Mouse (Mus musculus) cerebellum, adult 18-20 months (tissue): ENCODE data around the gene Olfr275.
"Not testable (repeated sequence)": the region's sequence is repeated elsewhere in the genome, so short reads cannot be mapped to it uniquely, and the experiment has no call there.

Experiments used
- DNase-seq, 2 experiments: peaks; one replicate each; pipeline ENCODE4 v3.0.0; 2021

Gene Olfr275

DNA sequence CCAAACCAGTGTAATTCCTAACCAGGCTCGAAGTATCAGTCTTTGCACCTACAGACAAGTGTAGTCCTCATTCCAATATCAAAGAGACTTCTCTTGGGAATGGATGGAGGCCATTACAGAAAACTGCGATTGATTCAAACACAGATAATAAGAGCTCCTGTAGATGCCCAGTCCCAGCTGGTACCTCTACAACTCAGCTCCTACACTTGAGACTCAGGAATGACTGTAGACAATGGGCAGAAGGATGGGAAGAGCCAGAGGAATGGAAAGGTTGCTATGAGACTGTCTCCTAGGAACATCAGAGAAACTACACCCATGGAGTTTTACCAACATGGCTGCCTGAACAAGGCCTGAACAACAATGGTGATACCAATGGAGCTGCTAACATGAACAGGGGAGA lies at the start of gene Olfr275:
Gene Olfr275, plus strand, starts transcription at position 301 of the 400 bp plus-strand sequence.
- DNase-seq: no peak

- no peak for DNase-seq
Observed at GRCm38 (mm10) chr4:52765612-52766011, 48.8 kb upstream of the Olfr275 start.

- DNase-seq: no peak
Observed at GRCm38 (mm10) chr4:52772186-52772585, 42.2 kb upstream of the Olfr275 start.

- DNase-seq: no peak
Observed at GRCm38 (mm10) chr4:52800013-52800412, 14.4 kb upstream of the Olfr275 start.

- DNase-seq: no peak
Observed at GRCm38 (mm10) chr4:52811871-52812270, 2.5 kb upstream of the Olfr275 start.

GRCm38 (mm10) chr4:52821375-52821774 lies 7.0 kb downstream of the Olfr275 start:
- DNase-seq: no peak

- not testable (repeated sequence) for DNase-seq
Observed at GRCm38 (mm10) chr4:52845411-52845810, 31.0 kb downstream of the Olfr275 start.

DNA sequence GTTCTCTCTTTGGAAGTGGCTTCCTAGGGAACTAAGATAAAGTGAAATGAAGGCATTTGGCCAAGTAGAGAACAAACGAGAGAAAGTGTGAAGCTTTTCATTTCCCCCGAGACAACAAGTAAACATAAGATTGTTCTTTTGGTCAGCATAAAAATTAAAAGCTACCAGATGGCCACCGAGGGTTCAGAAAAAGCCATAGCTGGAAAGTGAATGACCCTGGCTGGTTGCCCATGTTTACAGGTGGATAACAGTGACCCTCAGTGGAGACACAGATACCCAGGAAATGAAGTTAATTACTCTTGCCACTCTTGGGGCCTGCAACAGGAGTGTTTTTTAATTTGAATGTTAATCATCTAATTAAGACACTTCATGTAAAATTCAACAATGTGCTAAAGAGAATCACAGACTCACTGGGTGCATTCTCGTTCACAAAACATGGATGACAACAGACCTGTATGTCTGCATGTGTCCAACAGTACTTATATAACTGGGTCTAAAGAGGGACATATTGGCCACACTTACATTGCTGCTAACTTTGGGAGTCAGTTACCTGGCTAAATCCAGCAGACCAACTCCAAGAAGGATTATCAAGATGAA lies 34.7 kb downstream of the Olfr275 start:
- DNase-seq: peak; percentile 15 to 18

DNA sequence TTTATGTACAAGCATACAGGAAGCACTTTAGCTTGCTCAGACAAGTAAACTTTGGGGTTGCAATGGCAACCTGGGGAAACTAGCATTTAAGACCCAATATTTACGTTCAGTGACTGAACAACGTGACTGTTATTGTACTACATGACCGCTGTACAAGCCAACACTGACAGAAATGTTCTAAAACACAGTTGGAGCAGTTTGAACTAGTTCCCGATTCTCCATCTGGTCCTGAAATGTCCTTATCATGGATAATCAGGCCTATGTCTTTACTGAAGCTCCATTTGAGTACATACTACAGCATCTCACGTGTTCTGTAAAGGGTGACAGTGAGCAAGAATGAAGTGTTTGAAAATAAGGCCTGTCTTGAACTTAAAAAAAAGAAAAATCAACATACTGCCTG lies 35.3 kb downstream of the Olfr275 start:
- no peak for DNase-seq

DNA sequence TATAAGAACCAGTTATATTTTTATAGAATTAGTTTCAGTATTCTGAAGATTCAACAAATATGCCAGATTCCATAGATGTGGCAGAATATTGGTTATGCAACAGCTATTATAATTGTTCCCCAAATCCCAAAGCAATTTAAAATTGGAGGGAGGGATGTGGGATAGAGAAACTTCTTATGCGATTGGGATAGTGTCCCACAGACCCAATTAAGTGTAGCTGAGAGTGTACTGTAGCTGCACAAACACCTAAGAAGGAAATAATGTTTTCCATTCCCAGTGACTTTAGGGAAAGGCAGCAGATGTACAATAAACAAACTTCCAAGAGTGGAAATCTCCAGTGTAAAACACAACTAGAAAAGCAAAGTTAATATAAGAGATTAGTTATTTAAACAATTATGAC lies 44.7 kb downstream of the Olfr275 start, which contains the start of gene Olfr273:
Gene Olfr273, minus strand, starts transcription at position 101 of the 400 bp plus-strand sequence.
- no peak for DNase-seq

GRCm38 (mm10) chr4:52864156-52864555 lies 49.8 kb downstream of the Olfr275 start:
- DNase-seq: no peak
